Mouse (Mus musculus) midbrain, postnatal 0 days (tissue): ENCODE measurements around the gene Epas1. TPM values are rescaled to one million over a fixed set of nuclear protein-coding genes. Genes with fewer than 3 reads are reported as not detected.

ENCODE experiments used
- ATAC-seq: fragments of 200-750 bp; cut with Nextera tagmentation; 2 replicates; pipeline ENCODE4 v1.8.0; 2017; ENCODE audit warnings: moderate number of reproducible peaks, mild to moderate bottlenecking, moderate TSS enrichment, moderate library complexity; ENCODE audit not compliant: low FRiP score
- DNase-seq: peaks from one replicate; pipeline ENCODE4 v3.0.0-alpha.2; 2015; ENCODE audit warnings: low spot score
- H3K27ac ChIP-seq: fragments of 300-500 bp; sonication (generic); 2 replicates; pipeline ENCODE4 v1.5.1; 2014; ENCODE audit warnings: low read depth, mild to moderate bottlenecking, low read length, mixed read lengths
- H3K27me3 ChIP-seq: fragments of 300-500 bp; sonication (generic); 2 replicates; pipeline ENCODE4 v1.6.1; 2014; ENCODE audit warnings: low read length, control low read depth, mixed read lengths; ENCODE audit not compliant: insufficient read depth
- H3K36me3 ChIP-seq: fragments of 300-500 bp; sonication (generic); 2 replicates; pipeline ENCODE4 v1.6.1; 2014; ENCODE audit warnings: low read length, control low read depth, mixed read lengths; ENCODE audit not compliant: insufficient read depth
- H3K4me1 ChIP-seq: fragments of 300-500 bp; sonication (generic); 2 replicates; pipeline ENCODE4 v1.6.1; 2014; ENCODE audit warnings: mild to moderate bottlenecking, control low read depth, antibody characterized with exemption, low read length, mixed read lengths; ENCODE audit not compliant: insufficient read depth
- H3K4me2 ChIP-seq: fragments of 300-500 bp; sonication (generic); 2 replicates; pipeline ENCODE4 v1.6.1; 2014; ENCODE audit warnings: low read depth, mild to moderate bottlenecking, low read length, mixed read lengths; ENCODE audit not compliant: poor library complexity, severe bottlenecking
- H3K4me3 ChIP-seq: fragments of 300-500 bp; sonication (generic); 2 replicates; pipeline ENCODE4 v1.5.1; 2014; ENCODE audit warnings: low read depth, mild to moderate bottlenecking, low read length, moderate library complexity
- H3K9ac ChIP-seq: fragments of 300-500 bp; sonication (generic); replicated peaks from 2 replicates; pipeline ENCODE4 v1.6.1; 2014; ENCODE audit warnings: mild to moderate bottlenecking, low read length, moderate library complexity, mixed read lengths; ENCODE audit not compliant: poor library complexity, severe bottlenecking
- H3K9me3 ChIP-seq: fragments of 300-500 bp; sonication (generic); 2 replicates; pipeline ENCODE4 v1.6.1; 2016; ENCODE audit warnings: low read length, control low read depth
- CTCF ChIP-seq: IDR thresholded peaks from 2 replicates; pipeline ENCODE4 v1.5.1; 2016; ENCODE audit warnings: antibody characterized with exemption, mild to moderate bottlenecking
- WGBS: fragments of 180-500 bp; shearing (Covaris S2); extraction: QIAGEN DNeasy Blood & Tissue Kit; methylation state at CpG from one replicate; pipeline ENCODE4 v1.1.7; 2014; 5-methylcytosine and 5-hydroxymethylcytosine counted together
- polyA plus RNA-seq: library from polyadenylated mRNA; unstranded; fragments of >200 nt; fragmentation: Nextera tagmentation; extraction: Ambion mirVana; gene quantifications from 2 replicates; pipeline ENCODE4 v1.2.1, GENCODE M21; 2015
- total RNA-seq: library from RNA; depleted of rRNA; stranded (reverse); fragments of >200 nt; gene quantifications from 2 replicates; pipeline ENCODE4 v1.2.3, GENCODE M21; 2014

Gene Epas1
- total and polyA plus RNA-seq, 2 experiments from 2014 or later = 6.3 to 17.5 TPM

DNA sequence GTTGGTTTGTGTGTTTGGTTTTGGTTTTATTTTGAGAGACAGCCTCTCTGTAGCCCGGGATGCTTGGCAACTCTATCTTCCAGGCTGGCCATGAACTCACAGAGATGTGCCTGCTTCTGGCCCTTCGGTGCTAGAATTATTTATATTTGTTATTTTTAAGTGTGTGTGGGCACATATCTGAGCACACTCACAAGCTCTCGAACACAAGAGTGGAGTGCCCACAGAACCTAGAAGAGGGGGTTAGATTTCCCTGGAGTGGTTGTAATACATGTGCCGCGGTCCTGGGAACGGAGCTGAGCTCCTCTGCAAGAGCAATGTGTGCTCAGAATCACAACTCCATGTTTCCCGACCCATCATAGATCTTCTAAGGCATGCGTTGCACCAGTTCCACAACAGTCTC, 40.9 kb upstream of the Epas1 start:
- WGBS = 91% methylated on average over 8 of the region's 8 CpGs
- Histone ChIP-seq H3K4me3 (no peak overlapping the region), H3K4me1 (no peaks in the 10 kb centered on the region), H3K9me3 (no peaks in the 10 kb centered on the region), H3K27me3 (no peaks in the 10 kb centered on the region), H3K27ac (no peak overlapping the region), H3K4me2 (no peak overlapping the region), H3K9ac (no peak overlapping the region), H3K36me3 (no peaks in the 10 kb centered on the region)
- ATAC-seq (no peak), DNase-seq (no peak)
- no peak for TF ChIP-seq CTCF

GRCm38 (mm10) chr17:86713591-86713990, 39.9 kb upstream of the Epas1 start:
- TF ChIP-seq CTCF = no peak

DNA sequence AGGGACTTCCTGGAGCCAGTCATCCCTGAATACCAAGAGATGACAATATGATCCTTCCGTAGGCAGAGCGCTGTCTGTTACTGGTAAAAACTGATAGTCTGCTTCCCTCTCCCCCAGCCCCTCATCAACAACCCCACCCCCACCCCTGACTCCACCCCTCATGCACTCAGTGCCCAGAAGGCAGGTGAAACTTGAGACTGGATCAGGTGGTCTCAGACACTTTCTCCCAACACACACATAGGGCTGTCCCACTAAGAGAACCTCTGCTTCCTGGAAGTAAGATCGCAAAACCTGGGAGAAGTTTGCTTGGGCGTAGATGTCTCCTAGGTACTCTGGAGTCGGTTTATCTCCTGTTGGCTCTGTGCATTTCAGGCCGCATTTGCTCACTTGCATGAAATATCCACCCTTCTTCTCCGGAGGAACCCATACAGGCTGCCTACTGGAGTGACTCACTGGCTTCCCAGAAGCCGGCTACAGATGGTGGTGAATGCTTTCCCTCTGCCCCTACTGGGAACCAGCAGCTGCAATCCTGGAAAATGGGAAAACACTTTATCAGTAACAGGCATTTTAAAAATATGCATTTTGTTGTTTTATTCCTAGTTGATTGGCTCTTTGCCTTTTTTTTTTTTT, 28.6 kb upstream of the Epas1 start:
- DNase-seq (no peak), ATAC-seq (no peak)
- Histone ChIP-seq H3K27me3 (no peaks in the 10 kb centered on the region), H3K27ac (no peak overlapping the region), H3K9me3 (no peaks in the 10 kb centered on the region), H3K4me3 (no peak overlapping the region), H3K36me3 (no peaks in the 10 kb centered on the region), H3K4me1 (no peaks in the 10 kb centered on the region), H3K4me2 (no peak overlapping the region), H3K9ac (no peak overlapping the region)
- no peak for TF ChIP-seq CTCF
- 82% methylated on average over 8 of the region's 8 CpGs for WGBS

More at GRCm38 (mm10) chr17:86713591-86713990, 39.9 kb upstream of the Epas1 start:
- H3K27me3 ChIP-seq = no peaks in the 10 kb centered on the region
- no peaks in the 10 kb centered on the region for H3K36me3 ChIP-seq
- WGBS = 28% methylated on average over 8 of the region's 8 CpGs
- H3K4me3 ChIP-seq = no peak overlapping the region
- DNase-seq = no peak
- ATAC-seq = no peak
- no peaks in the 10 kb centered on the region for H3K4me1 ChIP-seq
- H3K27ac ChIP-seq = no peak overlapping the region
- H3K9me3 ChIP-seq = no peaks in the 10 kb centered on the region
- no peak overlapping the region for H3K9ac ChIP-seq
- no peak overlapping the region for H3K4me2 ChIP-seq

GRCm38 (mm10) chr17:86726480-86726879, 27.0 kb upstream of the Epas1 start:
- no peaks in the 10 kb centered on the region for H3K27me3 ChIP-seq
- no peaks in the 10 kb centered on the region for H3K4me1 ChIP-seq
- no peak overlapping the region for H3K4me2 ChIP-seq
- H3K27ac ChIP-seq = no peak overlapping the region
- no peak for TF ChIP-seq CTCF
- no peak overlapping the region for H3K4me3 ChIP-seq
- H3K9ac ChIP-seq = no peak overlapping the region
- no peaks in the 10 kb centered on the region for H3K36me3 ChIP-seq
- ATAC-seq (no peak), DNase-seq (no peak)
- WGBS = 64% methylated on average over 7 of the region's 7 CpGs
- no peaks in the 10 kb centered on the region for H3K9me3 ChIP-seq

GRCm38 (mm10) chr17:86727031-86727430, 26.5 kb upstream of the Epas1 start:
- no peak for TF ChIP-seq CTCF
- H3K9ac ChIP-seq = no peak overlapping the region
- H3K27ac ChIP-seq = no peak overlapping the region
- H3K4me1 ChIP-seq = no peaks in the 10 kb centered on the region
- no peak overlapping the region for H3K4me3 ChIP-seq
- no peak overlapping the region for H3K4me2 ChIP-seq
- H3K27me3 ChIP-seq = no peaks in the 10 kb centered on the region
- ATAC-seq (no peak), DNase-seq (no peak)
- WGBS = 90% methylated on average over 7 of the region's 7 CpGs
- H3K36me3 ChIP-seq = no peaks in the 10 kb centered on the region
- H3K9me3 ChIP-seq = no peaks in the 10 kb centered on the region

DNA sequence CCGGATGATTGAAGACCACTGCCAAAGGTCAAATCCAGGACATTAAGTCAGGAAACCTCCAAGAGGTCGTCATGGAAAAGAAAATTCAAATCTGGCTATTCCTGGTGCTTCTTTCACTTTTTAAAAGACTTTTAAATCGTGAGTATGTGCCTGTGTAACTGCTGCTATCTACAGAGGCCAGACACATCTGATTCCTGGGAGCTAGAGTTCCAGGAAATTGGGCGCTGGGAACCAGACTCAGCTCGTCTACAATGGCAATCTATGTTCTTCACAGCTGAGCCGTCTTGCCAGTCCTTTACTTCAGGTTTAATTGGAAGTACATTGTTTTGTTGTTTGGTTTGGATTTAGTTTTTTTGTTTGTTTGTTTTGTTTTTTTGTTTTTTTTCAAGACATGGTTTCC, 22.2 kb upstream of the Epas1 start:
- WGBS = 89% methylated on average over 6 of the region's 6 CpGs
- H3K4me3 ChIP-seq = no peak overlapping the region
- no peak overlapping the region for H3K27ac ChIP-seq
- no peak for TF ChIP-seq CTCF
- ATAC-seq (no peak), DNase-seq (no peak)
- no peaks in the 10 kb centered on the region for H3K27me3 ChIP-seq
- H3K9ac ChIP-seq = no peak overlapping the region
- no peaks in the 10 kb centered on the region for H3K4me1 ChIP-seq
- H3K4me2 ChIP-seq = no peak overlapping the region
- H3K36me3 ChIP-seq = no peaks in the 10 kb centered on the region
- no peaks in the 10 kb centered on the region for H3K9me3 ChIP-seq
